Mouse (Mus musculus) megakaryocyte, adult 5-6 weeks (primary cell): ENCODE results near the gene Epm2aip1. TPM values are rescaled to one million over a fixed set of nuclear protein-coding genes. Genes with fewer than 3 reads are reported as not detected.

Experiments
- ATAC-seq: 2 replicates; pipeline ENCODE4 v1.8.0; 2016; ENCODE audit warnings: mild to moderate bottlenecking, inconsistent platforms; ENCODE audit not compliant: poor library complexity, severe bottlenecking
- total RNA-seq, 2 experiments: library from RNA; stranded (forward) in 1 of 2; stranded (reverse) in 1 of 2; fragments of 153-499, 151-499 nt in 1 of 2; fragments of 221-1000, 200-1000 nt in 1 of 2; gene quantifications; 2 replicates each; pipeline versions ENCODE4 v1.2.3 to v1.2.4; 2015 to 2017

The Epm2aip1 gene
- total RNA-seq, 2 experiments from 2014 or later: 12.2 to 15.3 TPM

- ATAC-seq: no peak
Observed at GRCm38 (mm10) chr9:111286468-111286867, 14.7 kb downstream of the Epm2aip1 start.

GRCm38 (mm10) chr9:111287956-111288355 is 16.2 kb downstream of the Epm2aip1 start:
- no peak for ATAC-seq

- ATAC-seq: peak; percentile 36
Observed at GRCm38 (mm10) chr9:111289294-111289831, 17.6 kb downstream of the Epm2aip1 start.

GRCm38 (mm10) chr9:111289832-111290339 is 18.2 kb downstream of the Epm2aip1 start:
- ATAC-seq: peak; percentile 99

- no peak for ATAC-seq
Observed at GRCm38 (mm10) chr9:111290539-111291100, 18.9 kb downstream of the Epm2aip1 start.

GRCm38 (mm10) chr9:111293234-111293633 is 21.5 kb downstream of the Epm2aip1 start:
- no peak for ATAC-seq

GRCm38 (mm10) chr9:111294911-111295310 is 23.2 kb downstream of the Epm2aip1 start:
- no peak for ATAC-seq

- ATAC-seq: no peak
Observed at GRCm38 (mm10) chr9:111295323-111295722, 23.6 kb downstream of the Epm2aip1 start.

- no peak for ATAC-seq
Observed at GRCm38 (mm10) chr9:111296433-111296832, 24.7 kb downstream of the Epm2aip1 start.

GRCm38 (mm10) chr9:111298606-111299005 is 26.9 kb downstream of the Epm2aip1 start:
- ATAC-seq: no peak

- no peak for ATAC-seq
Observed at GRCm38 (mm10) chr9:111302196-111302831, 30.6 kb downstream of the Epm2aip1 start.

GRCm38 (mm10) chr9:111304036-111304435 is 32.3 kb downstream of the Epm2aip1 start:
- no peak for ATAC-seq

- ATAC-seq: no peak
Observed at GRCm38 (mm10) chr9:111306142-111306541, 34.4 kb downstream of the Epm2aip1 start.

- ATAC-seq: no peak
Observed at GRCm38 (mm10) chr9:111311031-111311842, 39.5 kb downstream of the Epm2aip1 start, which contains the start of gene Trank1. Trank1 (plus strand) TSS chr9:111311739.

- no peak for ATAC-seq
Observed at GRCm38 (mm10) chr9:111311843-111312441, 40.2 kb downstream of the Epm2aip1 start.

GRCm38 (mm10) chr9:111312442-111313141 is 40.9 kb downstream of the Epm2aip1 start:
- ATAC-seq: no peak

- ATAC-seq: no peak
Observed at GRCm38 (mm10) chr9:111313299-111313698, 41.6 kb downstream of the Epm2aip1 start.

- no peak for ATAC-seq
Observed at GRCm38 (mm10) chr9:111313793-111314192, 42.1 kb downstream of the Epm2aip1 start.

- peak; percentile 70 for ATAC-seq
Observed at GRCm38 (mm10) chr9:111314219-111314618, 42.5 kb downstream of the Epm2aip1 start.

- ATAC-seq: no peak
Observed at GRCm38 (mm10) chr9:111320912-111321311, 49.2 kb downstream of the Epm2aip1 start.
